Mouse (Mus musculus): ENCODE results near the gene Haao. TPM values are rescaled to one million over a fixed set of nuclear protein-coding genes. Genes with fewer than 3 reads are reported as not detected.
"Not testable (repeated sequence)": the region's sequence is repeated elsewhere in the genome, so short reads cannot be mapped to it uniquely, and the experiment has no call there.

The Haao gene
- polyA plus RNA-seq, 1 experiment from 2014 or later = 0.41 TPM

GRCm38 (mm10) chr17:83861444-83862133, 13.8 kb upstream of the Haao start:
- H3K27me3 ChIP-seq (ENCODE audit: insufficient read depth, poor library complexity, severe bottlenecking) = peaks cover 17% of the 10 kb centered on the region
- H3K4me1 ChIP-seq (replicated peaks) = peaks cover 13% of the 10 kb centered on the region; the same call in 1 of the 2 replicates
- H3K36me3 ChIP-seq = no peaks in the 10 kb centered on the region
- H3K27ac ChIP-seq = peak overlapping the region; percentile 94
- no peaks in the 10 kb centered on the region for H3K9me3 ChIP-seq
- under 1% methylated on average over 62 of the region's 62 CpGs for WGBS
- DNase-seq (ENCODE audit: low spot score) = peak; percentile 98
- H3K4me3 ChIP-seq = peak overlapping the region; percentile 79

GRCm38 (mm10) chr17:83860968-83861367, 13.2 kb upstream of the Haao start:
- not testable (repeated sequence) for H3K9me3 ChIP-seq; H3K36me3 ChIP-seq; DNase-seq (ENCODE audit: low spot score); H3K27ac ChIP-seq
- peak overlapping the region; percentile 79 for H3K4me3 ChIP-seq
- 58% methylated on average over 8 of the region's 8 CpGs for WGBS
- peaks cover 17% of the 10 kb centered on the region for H3K27me3 ChIP-seq (ENCODE audit: insufficient read depth, poor library complexity, severe bottlenecking)
- peaks cover 13% of the 10 kb centered on the region; the same call in 1 of the 2 replicates for H3K4me1 ChIP-seq (replicated peaks)

GRCm38 (mm10) chr17:83860224-83860623, 12.5 kb upstream of the Haao start:
- H3K4me3 ChIP-seq = no peak overlapping the region
- H3K27me3 ChIP-seq (ENCODE audit: insufficient read depth, poor library complexity, severe bottlenecking) = peaks cover 17% of the 10 kb centered on the region
- no peaks in the 10 kb centered on the region for H3K36me3 ChIP-seq
- no peak for DNase-seq (ENCODE audit: low spot score)
- no peak overlapping the region for H3K27ac ChIP-seq
- H3K9me3 ChIP-seq = no peaks in the 10 kb centered on the region
- 84% methylated on average over 7 of the region's 7 CpGs for WGBS
- peaks cover 13% of the 10 kb centered on the region; the same call in 1 of the 2 replicates for H3K4me1 ChIP-seq (replicated peaks)

- no peak for DNase-seq (ENCODE audit: low spot score)
- Histone ChIP-seq H3K27me3 (ENCODE audit: insufficient read depth, poor library complexity, severe bottlenecking) (peaks cover 13% of the 10 kb centered on the region), H3K27ac (no peak overlapping the region), H3K4me3 (no peak overlapping the region), H3K36me3 (no peaks in the 10 kb centered on the region), H3K9me3 (no peaks in the 10 kb centered on the region), H3K4me1 (replicated peaks) (peaks cover 10% of the 10 kb centered on the region; the same call in 1 of the 2 replicates)
- 94% methylated on average over 4 of the region's 4 CpGs for WGBS
These were observed 11.9 kb upstream of the Haao start for GRCm38 (mm10) chr17:83859639-83860038.

GRCm38 (mm10) chr17:83858413-83858812, 10.7 kb upstream of the Haao start:
- H3K27ac ChIP-seq = no peak overlapping the region
- H3K9me3 ChIP-seq = no peaks in the 10 kb centered on the region
- H3K27me3 ChIP-seq (ENCODE audit: insufficient read depth, poor library complexity, severe bottlenecking) = peaks cover 5% of the 10 kb centered on the region
- peaks cover 10% of the 10 kb centered on the region; the same call in 1 of the 2 replicates for H3K4me1 ChIP-seq (replicated peaks)
- H3K36me3 ChIP-seq = no peaks in the 10 kb centered on the region
- no peak for DNase-seq (ENCODE audit: low spot score)
- 85% methylated on average over 7 of the region's 7 CpGs for WGBS
- no peak overlapping the region for H3K4me3 ChIP-seq

- 50% methylated on average over 12 of the region's 12 CpGs for WGBS
- no peak for DNase-seq (ENCODE audit: low spot score)
- Histone ChIP-seq H3K4me1 (replicated peaks) (peaks cover 9% of the 10 kb centered on the region), H3K27ac (no peak overlapping the region), H3K36me3 (no peaks in the 10 kb centered on the region), H3K4me3 (no peak overlapping the region; the same call in 1 of the 2 replicates), H3K9me3 (no peaks in the 10 kb centered on the region), H3K27me3 (ENCODE audit: insufficient read depth, poor library complexity, severe bottlenecking) (no peaks in the 10 kb centered on the region)
These were observed 6.6 kb upstream of the Haao start for GRCm38 (mm10) chr17:83854284-83854918.

GRCm38 (mm10) chr17:83853831-83854230, 6.1 kb upstream of the Haao start:
- 44% methylated on average over 3 of the region's 3 CpGs for WGBS
- no peak for DNase-seq (ENCODE audit: low spot score)
- Histone ChIP-seq H3K4me3 (no peak overlapping the region; the same call in 1 of the 2 replicates), H3K36me3 (no peaks in the 10 kb centered on the region), H3K27ac (no peak overlapping the region), H3K27me3 (ENCODE audit: insufficient read depth, poor library complexity, severe bottlenecking) (no peaks in the 10 kb centered on the region), H3K9me3 (no peaks in the 10 kb centered on the region), H3K4me1 (replicated peaks) (peaks cover 15% of the 10 kb centered on the region)

GRCm38 (mm10) chr17:83850864-83851263, 3.1 kb upstream of the Haao start:
- no peak overlapping the region for H3K27ac ChIP-seq
- no peak for DNase-seq (ENCODE audit: low spot score)
- no peaks in the 10 kb centered on the region for H3K36me3 ChIP-seq
- H3K9me3 ChIP-seq = no peaks in the 10 kb centered on the region
- 0 out of 2 replicates have a peak, but pooled peaks cover 4% of the 10 kb centered on the region for H3K27me3 ChIP-seq (ENCODE audit: insufficient read depth, poor library complexity, severe bottlenecking)
- no peak overlapping the region for H3K4me3 ChIP-seq
- peaks cover 15% of the 10 kb centered on the region for H3K4me1 ChIP-seq (replicated peaks)
- 81% methylated on average over 5 of the region's 5 CpGs for WGBS

- Histone ChIP-seq H3K36me3 (no peaks in the 10 kb centered on the region), H3K27ac (0 out of 2 replicates have a peak overlapping the region, but pooled peaks have one; percentile 18), H3K4me1 (replicated peaks) (peaks cover 15% of the 10 kb centered on the region), H3K4me3 (no peak overlapping the region), H3K27me3 (ENCODE audit: insufficient read depth, poor library complexity, severe bottlenecking) (0 out of 2 replicates have a peak, but pooled peaks cover 4% of the 10 kb centered on the region), H3K9me3 (no peaks in the 10 kb centered on the region)
- WGBS = 15% methylated on average over 9 of the region's 9 CpGs
- DNase-seq (ENCODE audit: low spot score) = peak; percentile 90
These were observed 2.7 kb upstream of the Haao start for GRCm38 (mm10) chr17:83850458-83850857.

- Histone ChIP-seq H3K4me1 (replicated peaks) (peaks cover 15% of the 10 kb centered on the region), H3K36me3 (no peaks in the 10 kb centered on the region), H3K9me3 (no peaks in the 10 kb centered on the region), H3K27me3 (ENCODE audit: insufficient read depth, poor library complexity, severe bottlenecking) (0 out of 2 replicates have a peak, but pooled peaks cover 4% of the 10 kb centered on the region), H3K27ac (no peak overlapping the region), H3K4me3 (no peak overlapping the region)
- no peak for DNase-seq (ENCODE audit: low spot score)
- 85% methylated on average over 5 of the region's 5 CpGs for WGBS
These were observed 2.0 kb upstream of the Haao start for GRCm38 (mm10) chr17:83849717-83850116.

GRCm38 (mm10) chr17:83849081-83849675, 1.4 kb upstream of the Haao start:
- no peak overlapping the region for H3K4me3 ChIP-seq
- no peak overlapping the region for H3K27ac ChIP-seq
- no peak for DNase-seq (ENCODE audit: low spot score)
- WGBS = 65% methylated on average over 12 of the region's 12 CpGs
- no peaks in the 10 kb centered on the region for H3K9me3 ChIP-seq
- no peaks in the 10 kb centered on the region for H3K36me3 ChIP-seq
- peaks cover 15% of the 10 kb centered on the region for H3K4me1 ChIP-seq (replicated peaks)
- 0 out of 2 replicates have a peak, but pooled peaks cover 4% of the 10 kb centered on the region for H3K27me3 ChIP-seq (ENCODE audit: insufficient read depth, poor library complexity, severe bottlenecking)

GRCm38 (mm10) chr17:83848482-83848881, 719 bp upstream of the Haao start:
- no peak for DNase-seq (ENCODE audit: low spot score)
- Histone ChIP-seq H3K4me1 (replicated peaks) (peaks cover 20% of the 10 kb centered on the region), H3K9me3 (no peaks in the 10 kb centered on the region), H3K4me3 (no peak overlapping the region), H3K27me3 (ENCODE audit: insufficient read depth, poor library complexity, severe bottlenecking) (0 out of 2 replicates have a peak, but pooled peaks cover 4% of the 10 kb centered on the region), H3K27ac (no peak overlapping the region), H3K36me3 (no peaks in the 10 kb centered on the region)
- WGBS = 69% methylated on average over 4 of the region's 4 CpGs

GRCm38 (mm10) chr17:83847100-83847499, 663 bp downstream of the Haao start:
- no peak for DNase-seq (ENCODE audit: low spot score)
- 87% methylated on average over 6 of the region's 6 CpGs for WGBS
- no peak overlapping the region for H3K4me3 ChIP-seq
- H3K36me3 ChIP-seq = no peaks in the 10 kb centered on the region
- no peak overlapping the region for H3K27ac ChIP-seq
- 0 out of 2 replicates have a peak, but pooled peaks cover 4% of the 10 kb centered on the region for H3K27me3 ChIP-seq (ENCODE audit: insufficient read depth, poor library complexity, severe bottlenecking)
- H3K9me3 ChIP-seq = no peaks in the 10 kb centered on the region
- H3K4me1 ChIP-seq (replicated peaks) = peaks cover 24% of the 10 kb centered on the region
